Mouse (Mus musculus) lung, postnatal 4 days (tissue): ENCODE results near the gene Smim7.
A peak's percentile ranks its signal among the peaks of the same experiment; 100 is the strongest.

Experiments used
- DNase-seq, 2 experiments: peaks; one replicate each; pipeline ENCODE4 v3.0.0; 2021

The Smim7 gene

GRCm38 (mm10) chr8:72570633-72571610 is at the start of gene Smim7:
Smim7 (minus strand) TSS chr8:72571088.
- DNase-seq: peak; percentile 98

GRCm38 (mm10) chr8:72590198-72590597 is 19.3 kb upstream of the Smim7 start:
- DNase-seq: peak in 1 of 2 experiments; percentile 62

- DNase-seq: peak in 1 of 2 experiments; percentile 51
Observed at GRCm38 (mm10) chr8:72589286-72589685, 18.4 kb upstream of the Smim7 start.

- no peak for DNase-seq
Observed at GRCm38 (mm10) chr8:72588865-72589264, 18.0 kb upstream of the Smim7 start.

GRCm38 (mm10) chr8:72587806-72588205 is 16.9 kb upstream of the Smim7 start:
- peak in 1 of 2 experiments; percentile 57 for DNase-seq

GRCm38 (mm10) chr8:72584390-72584789 is 13.5 kb upstream of the Smim7 start:
- no peak for DNase-seq

GRCm38 (mm10) chr8:72583056-72583771 is 12.3 kb upstream of the Smim7 start:
- DNase-seq: peak; percentile 68 to 70

- DNase-seq: no peak
Observed at GRCm38 (mm10) chr8:72579374-72579773, 8.5 kb upstream of the Smim7 start.

GRCm38 (mm10) chr8:72577941-72578340 is 7.1 kb upstream of the Smim7 start:
- peak; percentile 15 to 61 for DNase-seq

- no peak for DNase-seq
Observed at GRCm38 (mm10) chr8:72577266-72577665, 6.4 kb upstream of the Smim7 start.

GRCm38 (mm10) chr8:72575915-72576314 is 5.0 kb upstream of the Smim7 start:
- no peak for DNase-seq

GRCm38 (mm10) chr8:72573450-72573849 is 2.6 kb upstream of the Smim7 start:
- DNase-seq: no peak

GRCm38 (mm10) chr8:72572507-72572906 is 1.6 kb upstream of the Smim7 start:
- no peak for DNase-seq

- DNase-seq: peak; percentile 85 to 89
Observed at GRCm38 (mm10) chr8:72571611-72572473, 954 bp upstream of the Smim7 start, which contains the start of gene Tmem38a. Tmem38a (plus strand) TSS chr8:72572055.

GRCm38 (mm10) chr8:72565970-72566369 is 4.9 kb downstream of the Smim7 start:
- no peak for DNase-seq

- no peak for DNase-seq
Observed at GRCm38 (mm10) chr8:72561111-72561689, 9.7 kb downstream of the Smim7 start.

- DNase-seq: no peak
Observed at GRCm38 (mm10) chr8:72555770-72556169, 15.1 kb downstream of the Smim7 start.

- peak in 1 of 2 experiments; percentile 48 for DNase-seq
Observed at GRCm38 (mm10) chr8:72549314-72549892, 21.5 kb downstream of the Smim7 start.

GRCm38 (mm10) chr8:72548644-72549313 is 22.1 kb downstream of the Smim7 start:
- DNase-seq: no peak

- peak; percentile 98 to 100 for DNase-seq
Observed at GRCm38 (mm10) chr8:72547802-72548643, 22.9 kb downstream of the Smim7 start, which contains the start of gene Med26. Med26 (minus strand) TSS chr8:72548270.
